Mouse (Mus musculus) ES-E14 (cell line): ENCODE measurements at regions not wholly inside any gene's neighbourhood (a gene's known extent, or its start where the extent isn't known, plus 50 kb on each side); places are given as distances from the start of the nearest gene placed in this dataset.

Experiments used
- DNase-seq: peaks from one replicate; pipeline ENCODE4 v3.0.0-alpha.2; 2013; ENCODE audit warnings: low read depth, low spot score
- H3K27ac ChIP-seq: 2 replicates; pipeline ENCODE4 v1.5.1; 2012; ENCODE audit warnings: low read depth, mild to moderate bottlenecking, low read length, moderate library complexity, mixed read lengths; ENCODE audit not compliant: poor library complexity, insufficient read depth, severe bottlenecking
- H3K36me3 ChIP-seq: 2 replicates; pipeline ENCODE4 v1.6.1; 2012; ENCODE audit warnings: mild to moderate bottlenecking, low read length, moderate library complexity, mixed read lengths; ENCODE audit not compliant: control insufficient read depth, poor library complexity, insufficient read depth, severe bottlenecking
- H3K4me1 ChIP-seq, 2 experiments: fragments of 150-350 bp in 1 of 2; sonication (generic) in 1 of 2; 2 replicates each; pipeline ENCODE4 v1.6.1; 2012; ENCODE audit warnings: low read length in 2 of 2, mild to moderate bottlenecking in 1 of 2, mixed read lengths in 1 of 2; ENCODE audit not compliant: control insufficient read depth in 2 of 2, insufficient read depth in 2 of 2, poor library complexity in 1 of 2
- H3K4me3 ChIP-seq, 2 experiments: fragments of 150-350 bp in 1 of 2; sonication (generic) in 1 of 2; 2 replicates each; pipeline ENCODE4 v1.5.1; 2012; ENCODE audit warnings: low read length in 2 of 2, low read depth in 1 of 2, mild to moderate bottlenecking in 1 of 2, mixed read lengths in 1 of 2; ENCODE audit not compliant: insufficient read depth in 1 of 2, poor library complexity in 1 of 2, severe bottlenecking in 1 of 2
- H3K9ac ChIP-seq: 2 replicates; pipeline ENCODE4 v1.6.1; 2012; ENCODE audit warnings: low read depth, mild to moderate bottlenecking, low read length, mixed read lengths; ENCODE audit not compliant: poor library complexity, insufficient read depth, severe bottlenecking
- H3K9me3 ChIP-seq: fragments of 150-350 bp; sonication (generic); 2 replicates; pipeline ENCODE4 v1.6.1; 2012; ENCODE audit warnings: low read depth, mild to moderate bottlenecking, low read length; ENCODE audit not compliant: control insufficient read depth, insufficient read depth
- CHD2 ChIP-seq: IDR thresholded peaks from 2 replicates; pipeline ENCODE4 v1.6.1; 2014; ENCODE audit warnings: mild to moderate bottlenecking, low read depth, low read length, inconsistent platforms
- HCFC1 ChIP-seq: IDR thresholded peaks from 2 replicates; pipeline ENCODE4 v1.6.1; 2012; ENCODE audit warnings: low read length, inconsistent platforms, borderline replicate concordance; ENCODE audit not compliant: insufficient read depth
- MAFK ChIP-seq: IDR thresholded peaks from 2 replicates; pipeline ENCODE4 v1.6.1; 2014; ENCODE audit warnings: mild to moderate bottlenecking, low read depth, low read length, inconsistent platforms; ENCODE audit not compliant: insufficient read depth
- ZC3H11A ChIP-seq: IDR thresholded peaks from 2 replicates; pipeline ENCODE4 v1.6.1; 2012; ENCODE audit warnings: low read depth, mild to moderate bottlenecking, inconsistent platforms, low read length, borderline replicate concordance
- ZNF384 ChIP-seq: IDR thresholded peaks from 2 replicates; pipeline ENCODE4 v1.6.1; 2012; ENCODE audit warnings: low read depth, low read length, inconsistent platforms
- in situ Hi-C, 2 experiments: fragments of 600-800 bp; cut with MboI; formaldehyde crosslinking; loops; one replicate each; pipeline ENCODE4 v1.15.1; 2025; ENCODE audit warnings: low sequenced_read_pairs in 2 of 2, inconsistent platforms in 1 of 2; ENCODE audit not compliant: unreplicated experiment in 2 of 2

DNA sequence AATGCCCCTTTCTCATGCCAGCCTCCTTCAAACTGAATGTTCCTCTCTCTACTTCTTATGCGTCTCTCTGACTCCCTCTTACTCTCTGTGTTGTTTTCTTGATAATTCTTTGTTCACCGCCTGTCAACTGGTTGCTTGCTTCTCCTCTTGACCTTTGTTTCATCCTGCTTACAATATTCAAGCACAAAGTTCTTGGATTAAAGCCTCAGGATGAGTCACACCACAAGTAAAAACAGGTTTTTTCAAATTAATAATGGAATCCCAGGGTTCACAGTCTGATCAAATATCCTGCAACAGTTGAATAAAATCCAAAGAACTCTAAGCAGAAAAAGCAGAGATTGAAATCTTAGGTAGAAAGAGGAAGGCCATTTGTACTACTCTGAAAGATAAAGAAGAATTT is 285.9 kb upstream of the Cxadr start:
- DNase-seq, result no peak
- H3K4me1 ChIP-seq, result no peaks in the 10 kb centered on the region
- no peak overlapping the region for H3K4me3 ChIP-seq
- H3K9ac ChIP-seq, result no peak overlapping the region
- H3K9me3 ChIP-seq, result no peaks in the 10 kb centered on the region
- H3K27ac ChIP-seq, result no peak overlapping the region
- no peaks in the 10 kb centered on the region for H3K36me3 ChIP-seq
- TF ChIP-seq MAFK (no peak), HCFC1 (no peak), CHD2 (no peak), ZC3H11A (no peak), ZNF384 (no peak)
- in situ Hi-C loops, result no loop called here

DNA sequence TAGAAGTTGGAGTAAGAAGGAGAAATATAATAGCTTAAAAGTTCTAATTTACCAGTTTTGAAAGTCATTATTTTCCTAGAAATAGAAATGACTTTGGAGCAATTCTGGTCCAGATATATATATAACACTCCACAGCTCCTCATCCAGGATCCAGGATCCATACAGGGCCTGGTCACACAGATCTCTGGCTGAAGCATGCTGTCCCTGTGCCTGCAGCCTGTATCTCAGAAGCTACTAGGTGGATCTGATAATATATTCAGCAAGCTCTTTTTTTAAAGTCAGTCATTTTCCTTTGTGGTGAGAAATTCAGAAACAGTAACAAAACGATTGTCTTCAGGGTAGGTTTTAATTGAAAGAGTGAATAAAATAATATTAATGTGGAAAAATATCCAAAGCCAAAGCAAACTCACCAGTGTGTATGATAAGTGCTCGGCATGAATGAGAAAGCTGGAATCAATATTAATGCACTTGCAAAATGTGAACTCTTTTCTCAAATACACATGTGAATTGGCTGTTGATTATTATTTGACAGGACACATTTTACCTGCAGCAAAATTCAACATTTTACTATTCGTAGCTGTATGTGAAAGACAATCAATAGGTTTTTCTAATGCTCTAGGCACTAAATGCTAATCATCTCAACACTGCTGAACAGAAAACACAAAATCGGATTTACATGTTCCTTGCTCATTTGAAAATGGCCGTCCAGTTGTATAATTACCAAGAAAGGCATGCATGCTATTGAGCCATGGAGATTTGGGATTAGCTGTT is 288.1 kb upstream of the Cxadr start:
- Histone ChIP-seq H3K36me3 (no peaks in the 10 kb centered on the region), H3K9ac (no peak overlapping the region), H3K4me3 (no peak overlapping the region), H3K27ac (no peak overlapping the region), H3K4me1 (no peaks in the 10 kb centered on the region), H3K9me3 (no peaks in the 10 kb centered on the region)
- in situ Hi-C loops, result no loop called here
- TF ChIP-seq ZNF384, result no peak
- TF ChIP-seq HCFC1, result no peak
- no peak for TF ChIP-seq ZC3H11A
- no peak for TF ChIP-seq CHD2
- no peak for TF ChIP-seq MAFK
- no peak for DNase-seq

DNA sequence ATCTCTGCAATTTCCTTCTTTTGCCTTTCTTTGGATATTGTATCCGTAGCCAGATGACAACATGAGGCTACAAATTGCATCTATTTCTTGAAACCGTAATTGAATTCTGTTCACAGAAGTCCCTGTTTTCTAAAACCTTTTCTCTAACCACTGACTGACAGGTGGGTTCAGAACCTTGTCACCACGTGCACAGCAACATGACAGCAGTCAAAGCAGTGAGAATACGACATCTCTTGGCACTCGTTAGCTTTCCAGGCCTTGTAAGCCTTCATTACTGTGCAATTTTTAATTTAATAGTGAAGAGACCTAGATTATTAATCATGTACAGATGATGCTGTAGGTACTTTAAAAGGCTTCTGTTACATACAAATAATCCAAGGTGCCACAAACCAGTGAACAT is 297.3 kb upstream of the Cxadr start:
- Histone ChIP-seq H3K4me3 (no peak overlapping the region), H3K36me3 (no peaks in the 10 kb centered on the region), H3K9ac (no peak overlapping the region), H3K27ac (no peak overlapping the region), H3K9me3 (no peaks in the 10 kb centered on the region), H3K4me1 (no peaks in the 10 kb centered on the region)
- TF ChIP-seq ZC3H11A, result no peak
- no peak for TF ChIP-seq CHD2
- no peak for TF ChIP-seq HCFC1
- TF ChIP-seq ZNF384, result no peak
- no peak for TF ChIP-seq MAFK
- no peak for DNase-seq
- in situ Hi-C loops, result no loop called here

DNA sequence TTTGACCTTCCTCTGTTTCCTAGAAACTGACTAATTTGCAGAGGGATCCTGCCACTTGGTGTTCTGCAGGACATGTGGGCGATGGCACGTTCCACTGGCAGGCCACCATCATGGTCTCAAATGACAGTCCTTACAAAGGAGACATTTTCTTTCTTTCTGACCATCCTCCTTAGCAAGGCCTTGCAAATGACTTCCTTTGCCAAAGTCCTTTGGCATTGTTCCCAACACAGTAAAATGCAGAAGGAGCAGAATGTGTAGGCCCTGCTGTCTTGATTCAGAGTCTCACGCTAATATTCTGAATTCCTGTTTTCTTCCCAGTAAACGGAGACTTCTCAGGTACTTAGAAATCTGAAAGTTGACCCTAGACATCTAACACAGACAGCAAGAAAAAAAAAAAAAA is 308.3 kb upstream of the Cxadr start:
- DNase-seq, result no peak
- Histone ChIP-seq H3K36me3 (no peaks in the 10 kb centered on the region), H3K4me1 (no peaks in the 10 kb centered on the region), H3K4me3 (no peak overlapping the region), H3K27ac (no peak overlapping the region), H3K9ac (no peak overlapping the region), H3K9me3 (no peaks in the 10 kb centered on the region)
- TF ChIP-seq MAFK (no peak), ZNF384 (no peak), ZC3H11A (no peak), HCFC1 (no peak), CHD2 (no peak)
- in situ Hi-C loops, result no loop called here
